Mouse (Mus musculus): Measurements from ENCODE around the gene Myrip.

Gene Myrip

DNA sequence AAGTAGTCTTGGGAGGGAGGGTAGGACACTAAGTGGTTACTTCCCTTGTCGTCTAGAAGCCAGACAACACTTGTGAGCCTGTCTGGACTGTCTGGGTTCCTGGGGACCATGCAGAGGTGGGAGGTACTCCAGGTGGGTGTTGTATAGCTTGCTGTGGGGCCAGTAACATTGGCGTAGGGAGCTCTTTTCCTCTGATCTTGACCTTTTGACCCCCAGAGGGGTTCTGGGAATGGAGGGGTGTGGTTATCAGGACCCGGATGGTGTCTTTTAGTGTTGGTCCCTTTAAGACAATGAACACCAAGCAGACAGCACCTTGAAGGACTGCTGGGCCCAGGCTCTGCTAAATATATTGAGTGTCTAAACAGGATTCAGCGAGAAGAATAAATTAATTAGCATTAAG lies 36.9 kb downstream of the Myrip start:
- no peak for DNase-seq (ENCODE audit: inconsistent ontology term)

DNA sequence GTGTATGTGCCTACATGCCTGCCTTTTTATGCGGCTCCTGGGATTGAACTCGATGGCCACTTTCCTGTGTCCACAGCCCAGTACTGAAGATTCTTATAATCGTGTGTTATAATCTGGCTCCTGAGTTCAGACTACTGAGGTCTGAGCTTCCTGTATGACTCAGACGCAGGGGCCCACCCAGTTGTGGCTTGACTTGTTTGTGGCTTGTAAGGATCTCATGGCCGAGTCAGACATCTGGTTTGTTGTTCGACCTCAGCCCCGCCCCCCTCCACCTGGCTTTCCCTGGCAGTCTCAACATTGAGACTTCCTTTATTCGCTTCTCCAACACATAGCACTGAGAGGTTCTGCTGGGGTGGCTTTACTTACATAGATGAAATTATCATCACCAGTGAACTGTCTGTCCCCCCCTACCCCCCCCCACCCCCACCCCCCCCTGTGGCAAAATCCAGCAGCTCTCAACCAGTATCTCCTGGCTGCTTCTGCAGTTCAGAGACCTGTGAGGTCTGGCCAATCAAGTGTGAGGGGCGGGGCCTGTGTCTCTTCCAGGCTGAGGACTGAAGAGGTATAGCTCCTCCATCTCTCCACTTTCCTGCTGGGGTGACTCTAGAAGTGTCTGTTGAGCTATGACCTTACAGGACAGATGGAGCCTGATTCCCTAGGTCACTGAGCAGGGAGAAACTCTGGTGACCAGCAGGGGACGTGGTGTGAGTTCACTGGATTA lies 38.8 kb downstream of the Myrip start:
- DNase-seq (ENCODE audit: inconsistent ontology term) = no peak

DNA sequence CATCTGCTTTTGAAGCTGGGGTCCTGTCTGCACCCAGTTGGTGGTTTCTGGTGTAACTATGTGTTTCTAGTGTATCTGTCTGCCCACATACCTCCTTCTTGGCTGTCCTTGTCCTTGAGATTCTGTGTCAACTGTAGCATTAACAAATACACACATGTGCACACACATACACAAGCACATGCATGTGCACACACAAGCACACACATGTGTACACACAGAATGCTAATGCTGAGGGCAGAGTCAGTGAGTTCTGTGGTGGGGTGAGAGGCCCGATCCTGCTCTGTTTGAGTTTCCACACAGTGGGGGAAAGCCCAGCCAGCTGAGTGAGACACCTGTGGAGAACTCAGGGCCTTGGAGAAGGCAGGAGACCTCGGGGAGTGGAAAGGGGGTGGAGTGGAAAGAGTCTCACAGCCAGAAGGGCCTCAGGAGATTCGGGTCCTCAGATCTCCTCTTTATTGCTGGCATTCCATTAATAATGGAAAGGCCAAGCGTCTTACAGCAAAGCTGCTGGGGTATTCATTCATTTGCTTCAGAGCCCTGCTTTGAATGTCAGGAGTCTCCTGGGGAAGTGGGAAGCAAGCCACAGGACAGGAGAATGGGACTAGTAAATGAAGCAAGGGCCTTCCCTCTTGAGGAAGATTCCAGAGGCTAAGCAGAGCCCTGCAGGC lies 41.9 kb downstream of the Myrip start:
- DNase-seq (ENCODE audit: inconsistent ontology term) = no peak

DNA sequence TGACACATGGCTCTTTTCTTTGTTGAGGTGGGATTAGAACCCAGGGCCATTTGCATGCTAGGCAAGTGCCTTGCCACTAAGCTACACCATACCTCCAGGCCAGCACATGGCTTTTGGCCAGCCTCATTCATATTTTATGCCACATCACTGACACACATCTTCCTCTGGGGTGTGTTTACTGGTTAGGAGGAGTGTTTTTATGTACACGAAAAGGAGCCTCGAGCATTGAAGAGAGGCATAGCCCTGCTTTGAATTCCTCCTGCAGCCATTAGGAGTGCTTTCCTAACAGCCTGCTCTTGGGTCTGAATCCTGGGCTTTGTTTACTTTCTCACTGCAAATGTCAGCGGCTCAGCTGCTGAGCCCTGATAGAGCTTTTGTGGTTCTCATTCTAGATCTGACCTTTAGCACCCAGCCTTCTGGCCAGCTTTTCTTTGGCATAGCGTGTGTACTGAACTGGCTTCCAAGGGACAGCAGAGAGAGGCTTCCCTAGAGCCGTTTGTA lies 44.4 kb downstream of the Myrip start:
- DNase-seq (ENCODE audit: inconsistent ontology term) = peak; percentile 51

DNA sequence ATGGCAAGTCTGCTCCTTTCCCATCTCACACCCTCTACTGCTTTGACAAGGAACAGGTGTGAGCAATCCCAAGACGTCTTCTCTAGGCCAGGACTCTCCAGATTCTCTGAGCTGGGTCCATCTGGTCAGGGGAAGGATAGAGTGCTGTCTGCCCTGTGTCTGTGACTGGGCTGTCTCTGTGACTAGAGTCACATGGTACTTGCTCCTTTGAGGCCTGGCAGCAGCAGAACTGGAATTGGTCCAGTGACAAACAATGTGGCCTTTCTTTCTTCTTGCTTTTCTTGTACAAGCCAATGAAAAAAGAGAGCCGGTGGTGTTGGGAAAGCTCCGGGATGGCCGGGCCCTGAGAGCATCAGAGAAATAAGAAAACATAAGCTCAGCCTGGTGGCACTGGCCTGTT lies 47.8 kb downstream of the Myrip start:
- DNase-seq (ENCODE audit: inconsistent ontology term) = peak; percentile 87

DNA sequence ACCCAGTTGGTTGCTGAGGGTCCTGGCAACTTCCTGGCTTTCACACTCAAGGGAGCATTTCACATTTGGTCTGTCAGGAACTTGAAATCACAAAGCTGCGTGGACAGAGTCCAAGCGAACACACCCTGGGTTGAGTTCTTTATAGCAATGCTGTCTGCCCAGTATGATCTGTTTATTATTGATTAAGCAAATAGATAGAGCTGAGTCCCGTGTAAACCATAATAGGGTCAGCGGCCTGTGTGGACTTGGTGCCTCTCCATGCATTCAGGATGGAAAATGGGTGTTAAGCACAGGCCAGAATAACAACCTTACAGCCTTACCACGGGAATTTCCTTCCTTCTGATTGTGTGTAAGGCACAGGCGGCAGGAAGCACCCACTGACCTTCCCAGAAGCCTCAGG lies 49.0 kb downstream of the Myrip start:
- DNase-seq (ENCODE audit: inconsistent ontology term) = no peak

DNA sequence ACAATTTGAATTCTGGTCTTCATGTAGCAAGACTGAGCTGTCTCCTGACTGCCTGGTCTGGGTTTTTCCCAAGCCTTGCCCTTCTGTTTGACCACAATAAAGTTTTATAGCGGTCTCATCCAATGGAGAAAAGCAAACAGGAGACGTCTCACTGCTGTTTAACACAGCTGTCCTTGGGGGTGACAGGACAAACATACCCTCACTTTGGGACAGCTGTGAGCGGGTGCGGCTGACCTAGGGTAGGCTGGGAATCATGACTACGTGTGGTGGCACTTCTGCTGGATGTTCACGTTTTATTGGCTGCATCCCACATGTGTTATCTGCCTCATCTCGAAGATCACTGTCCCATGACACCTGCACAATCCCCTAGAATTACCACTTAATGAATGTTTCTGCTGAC lies 49.7 kb downstream of the Myrip start:
- DNase-seq (ENCODE audit: inconsistent ontology term) = no peak

DNA sequence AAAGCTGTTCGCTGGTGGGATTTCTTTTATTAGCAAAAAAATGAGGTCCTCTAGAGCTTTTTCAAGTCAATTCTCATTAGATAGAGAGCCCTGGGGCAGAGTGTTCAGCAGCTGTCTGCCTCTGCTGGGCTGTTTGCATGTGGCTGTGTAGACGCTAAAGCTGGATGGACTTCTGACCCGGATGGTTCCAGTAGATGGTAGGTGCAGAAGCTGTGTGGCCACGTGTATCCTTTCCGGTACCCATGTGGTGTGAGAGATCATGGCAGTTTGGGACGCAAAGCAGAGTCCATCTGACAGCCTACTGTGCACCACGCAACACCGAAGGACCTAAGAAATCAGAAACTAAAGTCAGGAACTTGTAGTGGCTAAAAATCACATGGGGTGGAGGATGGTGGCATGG lies 50.2 kb downstream of the Myrip start:
- no peak for DNase-seq (ENCODE audit: inconsistent ontology term)

DNA sequence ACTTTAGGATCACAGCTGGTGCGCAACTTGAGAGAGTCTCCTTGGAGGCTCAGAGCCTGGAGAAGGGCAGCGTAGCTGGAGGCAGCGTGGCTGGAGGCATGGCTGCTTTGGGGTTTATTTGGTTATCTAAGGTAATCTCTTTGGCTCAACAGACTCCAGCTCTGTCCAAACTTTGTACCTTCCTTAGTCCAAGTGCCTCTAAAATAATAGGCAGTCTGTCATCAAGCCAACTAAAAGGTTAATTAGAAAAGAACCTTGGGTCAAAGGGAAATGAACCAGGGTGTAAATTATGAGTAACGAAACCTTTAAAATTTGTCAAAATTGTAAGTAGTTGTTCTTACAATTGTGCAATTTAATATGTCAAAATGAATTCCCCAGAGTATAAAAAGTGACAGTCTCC lies 51.7 kb downstream of the Myrip start:
- DNase-seq (ENCODE audit: inconsistent ontology term) = no peak

DNA sequence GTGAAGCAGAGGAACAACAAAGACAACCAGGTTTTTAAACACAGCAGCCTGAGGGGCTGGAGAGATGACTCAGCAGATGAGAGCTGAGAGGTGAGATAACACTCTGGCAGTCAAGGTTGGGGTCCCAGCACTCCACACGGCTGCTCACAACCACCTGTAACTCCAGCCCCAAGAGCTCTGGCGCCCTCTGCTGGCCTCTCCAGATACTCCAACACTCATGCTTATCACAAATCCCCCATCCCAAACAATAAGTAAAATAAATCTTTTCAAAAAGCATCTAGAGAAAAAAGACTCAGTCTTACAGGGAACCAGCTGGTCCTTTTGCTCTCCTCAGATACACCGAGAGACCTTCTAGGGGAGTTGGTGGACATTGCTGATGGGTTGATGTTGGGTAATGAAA lies 52.7 kb downstream of the Myrip start:
- DNase-seq (ENCODE audit: inconsistent ontology term) = no peak

DNA sequence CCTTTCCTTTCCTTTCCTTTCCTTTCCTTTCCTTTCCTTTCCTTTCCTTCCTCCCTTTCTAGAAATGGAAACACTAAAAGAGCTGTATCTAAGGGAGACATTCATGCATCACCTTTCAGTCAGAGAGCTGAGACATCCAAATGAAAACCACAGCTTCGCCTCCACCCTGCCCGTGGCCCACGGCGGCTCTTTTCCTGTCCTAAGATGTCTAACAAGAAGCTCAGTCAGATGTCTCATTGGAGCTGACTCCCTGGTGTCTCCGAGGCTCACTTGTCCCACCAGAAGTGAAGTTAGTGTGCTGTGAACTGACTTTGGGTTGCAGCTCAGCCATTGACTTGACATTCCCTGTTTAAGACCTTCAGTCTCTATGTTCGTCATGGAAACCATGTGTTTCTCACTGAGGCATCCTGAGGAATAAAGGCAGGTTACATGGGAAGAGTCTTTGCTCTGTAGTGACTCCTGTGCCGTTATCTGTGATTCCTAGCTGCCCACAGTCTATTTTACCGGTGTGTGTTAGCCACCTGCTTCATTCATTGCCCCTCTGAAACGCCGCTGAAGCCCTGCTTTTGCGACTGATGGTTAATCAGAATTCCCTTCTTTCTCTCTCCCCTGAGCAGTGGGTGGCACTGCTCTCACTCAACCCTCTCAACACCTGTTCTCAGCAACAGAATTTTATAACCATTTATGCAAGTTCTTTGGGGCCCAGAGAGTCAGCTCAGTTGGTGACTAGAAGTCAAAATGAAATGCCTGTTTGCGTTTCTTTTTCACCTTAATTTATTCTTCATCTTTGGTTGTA lies 53.4 kb downstream of the Myrip start:
- DNase-seq (ENCODE audit: inconsistent ontology term) = no peak

DNA sequence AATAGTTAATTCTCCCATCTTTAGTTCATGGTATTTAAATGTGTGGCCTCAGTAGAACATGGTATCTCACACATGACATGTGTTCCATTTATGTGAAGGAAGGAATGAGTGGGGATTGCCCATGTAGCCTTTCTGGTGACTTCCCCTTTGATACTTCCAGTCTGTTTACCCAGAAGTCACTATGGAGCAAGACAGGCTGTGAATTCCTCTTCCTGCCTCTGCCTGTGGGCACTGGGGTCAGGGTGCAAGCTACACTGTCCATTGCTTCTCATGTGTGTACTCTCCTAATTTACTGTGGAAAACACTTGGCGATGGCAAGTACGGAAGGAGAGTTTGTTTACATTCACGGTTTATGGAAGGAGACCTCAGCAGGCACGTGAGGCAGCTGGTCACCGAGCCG lies 55.2 kb downstream of the Myrip start:
- no peak for DNase-seq (ENCODE audit: inconsistent ontology term)

DNA sequence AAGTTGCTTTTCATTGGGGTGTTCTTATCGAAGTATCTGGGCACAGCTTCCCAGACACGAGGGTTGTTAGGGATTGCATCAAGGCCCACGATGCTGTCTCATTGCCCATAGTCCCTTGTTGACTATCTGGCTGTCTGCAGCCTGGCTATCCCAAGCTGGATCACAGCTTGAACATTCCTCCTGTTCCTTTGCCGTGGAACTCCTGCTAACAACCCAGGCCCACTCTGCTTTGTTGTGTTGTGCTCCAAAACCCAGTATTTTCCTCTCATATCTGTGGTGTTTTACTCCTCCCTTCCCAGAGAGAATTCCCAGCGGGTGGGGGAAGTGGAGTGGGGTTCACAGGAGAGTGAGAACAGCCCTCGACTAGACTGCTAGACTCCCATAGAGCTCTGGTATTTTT lies 56.7 kb downstream of the Myrip start:
- DNase-seq (ENCODE audit: inconsistent ontology term) = no peak

DNA sequence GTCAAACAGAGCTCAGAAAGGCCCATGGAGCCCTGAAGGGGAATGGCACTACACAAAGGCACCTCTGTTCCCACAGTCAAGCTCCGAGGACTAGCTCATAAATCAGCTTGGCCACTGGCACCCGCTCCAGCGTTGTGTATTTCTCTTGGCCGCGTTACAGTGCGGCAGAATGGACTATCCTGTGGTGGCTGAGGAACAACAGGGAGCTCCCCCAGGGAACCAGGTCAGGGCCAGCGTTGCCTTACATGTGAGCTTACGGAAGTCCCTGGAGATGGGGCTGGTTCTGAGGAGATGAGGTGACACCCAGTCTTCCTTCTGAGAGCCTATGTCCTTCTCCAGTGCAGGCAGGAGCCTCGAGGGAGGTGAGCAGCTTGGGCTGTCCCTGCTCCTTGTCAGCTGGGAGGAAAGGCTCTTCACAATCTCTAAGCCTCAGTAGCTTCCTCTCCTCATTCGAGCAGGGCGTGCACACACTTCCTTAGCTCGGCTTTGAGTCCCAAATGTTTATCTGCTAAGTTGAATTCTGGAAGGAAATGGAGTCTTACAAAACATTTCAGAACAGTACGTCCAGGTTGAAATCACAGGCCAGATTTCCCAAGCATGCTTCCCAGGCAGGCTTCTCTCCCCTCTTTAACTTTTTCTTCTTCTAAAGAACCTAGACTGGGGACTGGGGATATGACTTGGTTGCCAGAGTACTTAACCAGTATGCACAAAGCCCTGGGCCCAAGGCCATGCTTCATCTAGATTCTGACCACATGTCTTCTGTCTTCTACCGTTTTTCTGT lies 59.3 kb downstream of the Myrip start:
- peak; percentile 72 for DNase-seq (ENCODE audit: inconsistent ontology term)

DNA sequence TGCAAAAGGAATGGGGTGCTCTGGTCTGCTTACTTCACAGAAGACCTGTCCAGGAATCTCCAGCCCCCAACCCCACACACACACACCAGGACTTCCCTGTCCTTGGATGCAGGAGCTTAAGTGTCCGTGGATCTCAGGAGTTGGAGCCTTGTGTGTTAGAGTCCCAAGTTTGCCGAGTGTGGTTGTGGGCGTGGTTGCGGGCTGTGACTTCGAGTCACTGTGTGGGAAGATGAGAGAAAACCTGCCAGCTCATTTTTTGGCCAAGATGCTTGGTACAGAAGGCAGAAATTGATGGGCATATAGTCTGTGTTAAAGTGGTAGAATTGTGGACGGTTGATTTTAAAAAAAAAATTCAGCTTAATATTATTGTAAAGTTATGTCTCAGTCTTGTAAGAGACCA lies 60.3 kb downstream of the Myrip start:
- DNase-seq (ENCODE audit: inconsistent ontology term) = no peak

DNA sequence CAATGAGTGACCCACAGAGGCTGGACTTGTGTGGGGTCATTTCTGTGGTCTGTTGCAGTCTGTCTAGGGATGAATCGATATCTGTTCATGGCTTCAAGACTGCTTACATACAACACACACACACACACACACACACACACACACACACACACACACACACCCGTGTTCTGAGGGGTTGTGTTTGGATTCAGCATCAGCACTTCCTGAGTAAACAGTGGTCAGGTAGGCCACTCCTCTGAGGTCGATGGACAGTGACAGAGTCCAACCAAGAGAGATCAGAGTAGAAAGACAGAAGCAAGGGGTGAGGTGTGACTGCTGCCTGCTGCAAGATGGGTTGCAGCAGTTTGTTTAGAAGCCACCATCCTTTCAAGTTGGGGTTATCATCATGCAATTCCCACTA lies 61.4 kb downstream of the Myrip start:
- DNase-seq (ENCODE audit: inconsistent ontology term) = no peak

DNA sequence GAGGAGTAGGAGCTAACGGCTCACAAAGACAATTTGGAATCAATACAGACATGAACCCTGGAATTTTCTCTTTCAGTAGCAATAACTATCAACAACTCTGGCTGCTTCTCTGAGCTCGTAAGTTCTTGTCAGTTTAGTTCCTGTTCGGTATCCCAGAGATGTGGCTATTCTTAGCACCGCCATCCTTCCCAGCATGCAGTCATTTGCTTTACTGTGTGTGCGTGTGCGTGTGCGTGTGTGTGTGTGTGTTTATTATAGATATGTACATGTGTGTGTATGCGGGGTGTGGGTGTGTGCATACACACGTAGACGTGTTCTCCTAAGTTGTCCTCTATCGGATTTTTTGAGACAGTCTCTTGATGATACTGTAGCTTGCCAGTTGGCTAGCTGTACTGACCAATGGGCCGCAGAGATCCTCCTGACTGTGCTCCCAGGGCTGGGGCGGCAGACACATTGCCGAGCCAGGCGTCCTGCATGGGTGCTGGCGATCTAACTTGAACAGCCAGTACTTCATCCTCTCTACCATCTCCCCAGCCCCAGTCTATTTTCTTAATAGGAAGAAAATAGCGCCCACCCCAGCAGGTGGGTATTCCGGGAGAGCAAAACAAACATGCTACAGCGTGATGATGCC lies 63.5 kb downstream of the Myrip start:
- DNase-seq (ENCODE audit: inconsistent ontology term) = no peak

DNA sequence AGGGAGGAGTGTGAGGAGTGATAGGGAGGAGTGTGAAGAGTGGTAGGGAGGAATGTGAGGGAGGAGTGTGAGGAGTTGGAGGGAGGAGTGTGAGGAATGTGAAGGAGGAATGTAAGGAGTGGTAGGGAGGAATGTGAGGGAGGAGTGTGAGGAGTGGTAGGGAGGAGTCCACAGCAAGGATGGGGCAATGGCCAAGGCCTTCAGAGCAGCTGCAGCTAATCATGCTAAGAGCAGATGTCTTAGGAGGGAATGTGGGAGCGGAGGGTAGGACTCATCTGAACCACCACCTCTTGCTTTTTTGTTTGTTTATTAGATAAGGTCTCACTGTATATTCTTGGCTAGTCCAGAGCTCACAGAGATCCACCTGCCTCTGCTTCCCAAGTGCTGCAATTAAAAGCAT lies 66.2 kb downstream of the Myrip start:
- no peak for DNase-seq (ENCODE audit: inconsistent ontology term)

DNA sequence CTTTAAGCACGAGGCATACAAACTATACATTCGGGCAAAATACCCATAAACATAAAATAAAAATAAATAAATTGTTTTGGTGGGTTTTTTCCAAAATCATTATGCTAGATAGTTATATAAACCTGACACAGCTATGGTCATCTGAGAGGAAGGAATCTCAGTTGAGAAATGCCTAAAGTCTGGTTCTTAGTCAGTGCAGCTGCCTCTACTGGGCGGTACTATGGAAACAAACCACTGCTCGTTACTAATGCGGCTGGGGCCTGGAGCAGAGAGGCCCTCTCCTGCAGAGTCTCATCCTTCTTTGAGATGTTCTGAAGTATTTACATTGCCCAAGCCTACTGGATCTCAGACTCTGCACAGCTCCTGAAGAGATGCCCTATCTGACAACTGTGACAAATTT lies 70.3 kb downstream of the Myrip start:
- no peak for DNase-seq (ENCODE audit: inconsistent ontology term)

DNA sequence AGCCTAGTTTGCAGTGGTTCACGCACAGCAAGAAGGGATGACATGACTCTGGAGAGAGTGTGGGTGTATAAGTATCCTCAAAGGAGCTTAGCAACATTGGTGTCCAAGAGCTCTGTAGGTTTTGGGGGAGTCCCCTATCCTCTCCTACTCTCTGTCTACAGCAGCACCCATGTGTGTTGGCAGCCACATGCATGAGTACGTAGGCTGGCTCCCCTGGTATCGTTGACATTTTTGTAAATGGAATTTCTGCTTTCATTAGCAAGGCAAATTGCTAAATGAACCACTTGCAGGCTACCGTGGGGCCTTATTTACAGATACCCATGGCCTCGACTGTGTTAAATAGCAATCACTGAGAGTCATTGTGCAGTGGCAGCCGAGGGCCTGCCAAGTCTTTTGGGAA lies 71.0 kb downstream of the Myrip start:
- peak; percentile 57 for DNase-seq (ENCODE audit: inconsistent ontology term)

DNA sequence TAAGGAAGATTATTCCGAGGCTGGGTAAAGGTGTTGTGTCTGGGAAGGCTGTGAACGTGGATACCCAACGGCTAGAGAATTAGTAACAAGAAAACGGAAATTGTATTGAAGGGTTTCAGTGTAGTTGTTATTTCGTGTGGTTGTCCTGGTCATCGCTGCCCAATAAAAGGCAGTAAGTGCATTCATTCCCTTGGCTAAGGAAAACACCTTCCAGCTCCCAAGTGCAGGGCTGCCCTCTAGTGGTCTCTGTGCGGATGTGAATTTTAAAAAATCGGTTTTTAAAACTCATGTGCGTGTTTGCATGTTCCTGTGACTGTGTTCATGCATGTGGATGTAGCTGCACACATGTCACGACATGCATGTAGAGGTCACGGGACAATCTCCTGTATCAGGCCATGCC lies 76.4 kb downstream of the Myrip start:
- DNase-seq (ENCODE audit: inconsistent ontology term) = peak; percentile 49

DNA sequence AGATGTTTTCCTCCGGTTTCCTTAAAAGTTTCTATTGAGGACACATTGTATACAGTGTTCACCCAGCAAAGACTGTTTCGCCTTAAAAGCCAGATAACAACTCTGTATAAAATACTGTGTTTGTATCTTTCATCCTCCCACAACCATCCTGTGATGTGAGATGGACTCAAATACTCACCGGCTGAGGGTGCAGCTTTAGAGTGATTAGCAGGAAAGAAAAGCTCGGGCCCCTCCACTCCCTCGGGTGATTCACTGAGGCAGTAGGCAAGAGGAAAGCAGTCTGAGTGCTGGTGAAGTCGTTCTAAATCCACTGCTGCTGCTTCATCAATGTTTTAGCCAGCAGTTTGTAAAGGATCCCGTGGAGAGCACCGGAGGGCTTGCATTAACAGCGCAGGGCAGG lies 93.9 kb downstream of the Myrip start:
- DNase-seq (ENCODE audit: inconsistent ontology term) = no peak
